Mouse (Mus musculus): ENCODE results near the gene Casz1.

The Casz1 gene

GRCm38 (mm10) chr4:148797475-148798324 is 6.5 kb upstream of the Casz1 start:
- DNase-seq (ENCODE audit: low spot score in 2 of 2), result no peak

- no peak for DNase-seq (ENCODE audit: low spot score in 2 of 2)
Observed at GRCm38 (mm10) chr4:148803031-148803430, 1.2 kb upstream of the Casz1 start.

GRCm38 (mm10) chr4:148803636-148804035 is 593 bp upstream of the Casz1 start:
- no peak for DNase-seq (ENCODE audit: low spot score in 2 of 2)

- DNase-seq (ENCODE audit: low spot score in 2 of 2), result no peak
Observed at GRCm38 (mm10) chr4:148804780-148805160, 541 bp downstream of the Casz1 start.

GRCm38 (mm10) chr4:148805161-148805810 is 1.1 kb downstream of the Casz1 start:
- no peak for DNase-seq (ENCODE audit: low spot score in 2 of 2)

GRCm38 (mm10) chr4:148805811-148806747 is 1.9 kb downstream of the Casz1 start:
- no peak for DNase-seq (ENCODE audit: low spot score in 2 of 2)

- no peak for DNase-seq (ENCODE audit: low spot score in 2 of 2)
Observed at GRCm38 (mm10) chr4:148806836-148807235, 2.6 kb downstream of the Casz1 start.

- no peak for DNase-seq (ENCODE audit: low spot score in 2 of 2)
Observed at GRCm38 (mm10) chr4:148807397-148807796, 3.2 kb downstream of the Casz1 start.

GRCm38 (mm10) chr4:148808839-148809238 is 4.6 kb downstream of the Casz1 start:
- no peak for DNase-seq (ENCODE audit: low spot score in 2 of 2)

GRCm38 (mm10) chr4:148810706-148811105 is 6.5 kb downstream of the Casz1 start:
- DNase-seq (ENCODE audit: low spot score in 2 of 2), result no peak

GRCm38 (mm10) chr4:148811940-148812339 is 7.7 kb downstream of the Casz1 start:
- DNase-seq (ENCODE audit: low spot score in 2 of 2), result peak in 1 of 2 experiments; percentile 29

GRCm38 (mm10) chr4:148813247-148813646 is 9.0 kb downstream of the Casz1 start:
- DNase-seq (ENCODE audit: low spot score in 2 of 2), result no peak

- no peak for DNase-seq (ENCODE audit: low spot score in 2 of 2)
Observed at GRCm38 (mm10) chr4:148816556-148816955, 12.3 kb downstream of the Casz1 start.

GRCm38 (mm10) chr4:148818161-148818560 is 13.9 kb downstream of the Casz1 start:
- no peak for DNase-seq (ENCODE audit: low spot score in 2 of 2)

GRCm38 (mm10) chr4:148820171-148820570 is 15.9 kb downstream of the Casz1 start:
- DNase-seq (ENCODE audit: low spot score in 2 of 2), result no peak

GRCm38 (mm10) chr4:148823281-148823680 is 19.1 kb downstream of the Casz1 start:
- no peak for DNase-seq (ENCODE audit: low spot score in 2 of 2)

- no peak for DNase-seq (ENCODE audit: low spot score in 2 of 2)
Observed at GRCm38 (mm10) chr4:148830350-148830749, 26.1 kb downstream of the Casz1 start.

GRCm38 (mm10) chr4:148833245-148833990 is 29.2 kb downstream of the Casz1 start:
- no peak for DNase-seq (ENCODE audit: low spot score in 2 of 2)

- no peak for DNase-seq (ENCODE audit: low spot score in 2 of 2)
Observed at GRCm38 (mm10) chr4:148836391-148836790, 32.2 kb downstream of the Casz1 start.

GRCm38 (mm10) chr4:148837046-148837445 is 32.8 kb downstream of the Casz1 start:
- DNase-seq (ENCODE audit: low spot score in 2 of 2), result no peak

GRCm38 (mm10) chr4:148837644-148838043 is 33.4 kb downstream of the Casz1 start:
- no peak for DNase-seq (ENCODE audit: low spot score in 2 of 2)

All from frontal cortex, postnatal 36 days (tissue).